Mouse (Mus musculus) midbrain, embryonic 10.5 days (tissue): ENCODE measurements around the gene Olfr103. TPM values are rescaled to one million over a fixed set of nuclear protein-coding genes. Genes with fewer than 3 reads are reported as not detected.

Source experiments
- DNase-seq: peaks from one replicate; pipeline ENCODE4 v3.0.0-alpha.2; 2017; ENCODE audit warnings: low spot score
- H3K27ac ChIP-seq: fragments of 300-500 bp; sonication (generic); replicated peaks from 2 replicates; pipeline ENCODE4 v1.5.1; 2016; ENCODE audit warnings: mild to moderate bottlenecking
- H3K27me3 ChIP-seq: fragments of 300-500 bp; sonication (generic); 2 replicates; pipeline ENCODE4 v1.6.1; 2016; ENCODE audit warnings: low read depth, mild to moderate bottlenecking; ENCODE audit not compliant: poor library complexity, severe bottlenecking
- H3K36me3 ChIP-seq: fragments of 300-500 bp; sonication (generic); 2 replicates; pipeline ENCODE4 v1.6.1; 2016; ENCODE audit warnings: mild to moderate bottlenecking, moderate library complexity
- H3K4me1 ChIP-seq: fragments of 300-500 bp; sonication (generic); 2 replicates; pipeline ENCODE4 v1.6.1; 2016
- H3K4me3 ChIP-seq: fragments of 300-500 bp; sonication (generic); 2 replicates; pipeline ENCODE4 v1.5.1; 2016; ENCODE audit warnings: mild to moderate bottlenecking, moderate library complexity
- H3K9me3 ChIP-seq: fragments of 300-500 bp; sonication (generic); replicated peaks from 2 replicates; pipeline ENCODE4 v1.6.1; 2016; ENCODE audit warnings: mild to moderate bottlenecking
- WGBS: fragments of 180-500 bp; shearing (Covaris S2); methylation state at CpG from one replicate; pipeline ENCODE4 v1.1.7; 2016; 5-methylcytosine and 5-hydroxymethylcytosine counted together
- polyA plus RNA-seq: library from polyadenylated mRNA; unstranded; fragments of >200 nt; fragmentation: Nextera tagmentation; extraction: Ambion mirVana; gene quantifications from 2 replicates; pipeline ENCODE4 v1.2.1, GENCODE M21; 2016

Gene Olfr103
- polyA plus RNA-seq = not detected in 2 replicates

DNA sequence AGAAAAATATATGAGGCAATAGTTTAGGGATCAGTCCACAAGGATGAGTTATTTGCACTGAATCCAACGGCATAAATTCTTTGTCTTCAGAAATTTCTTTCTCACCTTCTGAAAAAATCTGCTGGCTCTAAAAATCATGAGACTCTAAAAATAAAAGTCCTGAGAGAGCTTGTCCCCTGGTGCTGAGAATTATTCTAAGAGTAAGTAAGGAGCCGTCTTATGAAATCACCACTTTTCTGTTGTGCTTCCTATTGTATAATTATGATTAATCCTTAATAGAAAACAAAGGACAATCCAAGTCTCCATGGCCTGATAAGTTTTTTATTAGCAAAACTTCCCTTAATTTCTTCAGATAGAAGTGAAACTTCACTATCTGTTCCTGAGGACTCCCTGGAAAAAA is at the start of gene Olfr103:
Gene Olfr103 (minus strand): TSS at position 101 of the 400 bp plus-strand sequence.
- no peak for DNase-seq
- 93% methylated on average over 2 of the region's 2 CpGs for WGBS
- H3K36me3 ChIP-seq = no peaks in the 10 kb centered on the region
- no peak within 1 kb of the TSS for H3K4me3 ChIP-seq
- H3K27me3 ChIP-seq = no peaks in the 10 kb centered on the region
- H3K27ac ChIP-seq = no peak within 1 kb of the TSS
- no peaks in the 10 kb centered on the region for H3K9me3 ChIP-seq
- no peaks in the 10 kb centered on the region for H3K4me1 ChIP-seq

- H3K27me3 ChIP-seq = no peaks in the 10 kb centered on the region
- H3K4me1 ChIP-seq = no peaks in the 10 kb centered on the region
- DNase-seq = no peak
Measured at GRCm38 (mm10) chr17:37378733-37379132, 39.2 kb upstream of the Olfr103 start, which contains the start of gene Olfr105-ps. Gene Olfr105-ps (plus strand): TSS chr17:37379033.

GRCm38 (mm10) chr17:37359282-37359681 is 19.8 kb upstream of the Olfr103 start, which contains the start of gene Olfr104-ps:
Gene Olfr104-ps (plus strand): TSS chr17:37359582.
- DNase-seq = no peak
- no peak within 1 kb of the TSS for H3K4me3 ChIP-seq
- H3K27ac ChIP-seq = no peak within 1 kb of the TSS
- no peaks in the 10 kb centered on the region for H3K9me3 ChIP-seq
- H3K4me1 ChIP-seq = no peaks in the 10 kb centered on the region
- no peaks in the 10 kb centered on the region for H3K27me3 ChIP-seq
- no peaks in the 10 kb centered on the region for H3K36me3 ChIP-seq

More at GRCm38 (mm10) chr17:37378733-37379132, 39.2 kb upstream of the Olfr103 start, which contains the start of gene Olfr105-ps:
- Histone ChIP-seq H3K9me3 (no peaks in the 10 kb centered on the region), H3K27ac (no peak within 1 kb of the TSS), H3K4me3 (no peak within 1 kb of the TSS), H3K36me3 (no peaks in the 10 kb centered on the region)

- H3K27me3 ChIP-seq = no peaks in the 10 kb centered on the region
- peaks cover 5% of the 10 kb centered on the region; the same call in 1 of the 2 replicates for H3K9me3 ChIP-seq
- no peaks in the 10 kb centered on the region for H3K36me3 ChIP-seq
- H3K4me3 ChIP-seq = no peak within 1 kb of the TSS
- H3K27ac ChIP-seq = no peak within 1 kb of the TSS
- no peak for DNase-seq
- H3K4me1 ChIP-seq = no peaks in the 10 kb centered on the region
Measured at GRCm38 (mm10) chr17:37316954-37317353, 22.5 kb downstream of the Olfr103 start, which contains the start of gene Olfr102. Gene Olfr102 (minus strand): TSS chr17:37317054.

DNA sequence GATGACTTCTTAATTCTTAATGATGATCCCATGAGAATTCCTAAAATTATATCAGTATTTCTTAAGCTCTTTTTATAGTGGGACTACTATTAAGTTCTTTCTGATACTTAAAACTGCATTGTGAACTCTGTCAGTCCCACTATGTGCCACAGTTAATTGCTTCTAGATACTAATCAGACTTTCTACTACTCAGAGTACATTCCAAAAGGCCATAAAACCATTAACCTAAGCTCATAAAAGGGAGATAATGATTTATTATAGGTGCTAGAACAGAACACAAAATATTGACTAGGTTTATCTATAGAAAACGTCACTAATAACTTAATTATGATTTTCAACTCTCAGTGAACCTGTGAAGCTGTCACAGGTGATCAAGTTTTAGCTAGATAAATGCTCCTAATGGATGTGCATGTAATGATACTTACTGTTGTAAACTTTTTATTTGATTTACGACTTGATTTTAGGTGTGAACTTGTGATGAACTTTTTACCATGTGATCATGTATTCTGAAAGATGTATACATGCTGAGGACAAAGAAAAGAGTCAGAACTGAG is 29.3 kb downstream of the Olfr103 start:
- Histone ChIP-seq H3K4me3 (no peak overlapping the region), H3K36me3 (no peaks in the 10 kb centered on the region), H3K27me3 (no peaks in the 10 kb centered on the region), H3K27ac (no peak overlapping the region), H3K9me3 (no peaks in the 10 kb centered on the region), H3K4me1 (no peaks in the 10 kb centered on the region)
- 61% methylated on average over 2 of the region's 2 CpGs for WGBS
- no peak for DNase-seq

- H3K9me3 ChIP-seq = no peaks in the 10 kb centered on the region
- WGBS = 46% methylated on average over 4 of the region's 4 CpGs
- H3K36me3 ChIP-seq = no peaks in the 10 kb centered on the region
- DNase-seq = no peak
- no peaks in the 10 kb centered on the region for H3K4me1 ChIP-seq
- no peak overlapping the region for H3K27ac ChIP-seq
- no peaks in the 10 kb centered on the region for H3K27me3 ChIP-seq
- H3K4me3 ChIP-seq = no peak overlapping the region
Measured at GRCm38 (mm10) chr17:37308483-37308882, 31.0 kb downstream of the Olfr103 start.

GRCm38 (mm10) chr17:37304213-37304612 is 35.3 kb downstream of the Olfr103 start, which contains the start of gene Olfr101:
Gene Olfr101 (minus strand): TSS chr17:37304313.
- Histone ChIP-seq H3K4me3 (no peak within 1 kb of the TSS), H3K27ac (no peak within 1 kb of the TSS), H3K9me3 (no peaks in the 10 kb centered on the region), H3K27me3 (no peaks in the 10 kb centered on the region), H3K4me1 (no peaks in the 10 kb centered on the region), H3K36me3 (no peaks in the 10 kb centered on the region)
- no peak for DNase-seq
- 84% methylated on average over 4 of the region's 4 CpGs for WGBS

Other genes with a start within 250 kb of the Olfr103 start
- not detected in 2 replicates for gene Olfr91, start 241.4 kb downstream of the Olfr103 start, polyA plus RNA-seq
- gene Olfr92, start 219.6 kb downstream of the Olfr103 start, polyA plus RNA-seq = not detected in 2 replicates
- not detected in 2 replicates for gene Olfr93, start 178.2 kb downstream of the Olfr103 start, polyA plus RNA-seq
- not detected in 2 replicates for gene Ubd, start 145.8 kb downstream of the Olfr103 start, polyA plus RNA-seq
- not detected in 2 replicates for gene Olfr94, start 138.7 kb downstream of the Olfr103 start, polyA plus RNA-seq
- gene Olfr95, start 126.6 kb downstream of the Olfr103 start, polyA plus RNA-seq = not detected in 2 replicates
- gene Olfr96, start 119.6 kb downstream of the Olfr103 start, polyA plus RNA-seq = not detected in 2 replicates
- not detected in 2 replicates for gene Olfr97, start 102.4 kb downstream of the Olfr103 start, polyA plus RNA-seq
- gene Olfr98, start 75.9 kb downstream of the Olfr103 start, polyA plus RNA-seq = not detected in 2 replicates
- gene H2-M3, start 69.5 kb downstream of the Olfr103 start, polyA plus RNA-seq = 1.8 and 2.1 TPM in 2 replicates
- gene Olfr99, start 56.2 kb downstream of the Olfr103 start, polyA plus RNA-seq = not detected in 2 replicates
- not detected in 2 replicates for gene Olfr101, start 35.4 kb downstream of the Olfr103 start, polyA plus RNA-seq
- not detected in 2 replicates for gene Olfr102, start 22.6 kb downstream of the Olfr103 start, polyA plus RNA-seq
- not detected in 2 replicates for gene Olfr104-ps, start 19.9 kb upstream of the Olfr103 start, polyA plus RNA-seq
- gene Olfr105-ps, start 39.3 kb upstream of the Olfr103 start, polyA plus RNA-seq = not detected in 2 replicates
- not detected in 2 replicates for gene Olfr106-ps, start 50.7 kb upstream of the Olfr103 start, polyA plus RNA-seq
- not detected in 2 replicates for gene Olfr107, start 59.5 kb upstream of the Olfr103 start, polyA plus RNA-seq
- not detected in 2 replicates for gene Olfr108, start 105.8 kb upstream of the Olfr103 start, polyA plus RNA-seq
- gene Olfr109, start 119.2 kb upstream of the Olfr103 start, polyA plus RNA-seq = not detected in 2 replicates
- not detected in 2 replicates for gene H2-M2, start 143.9 kb upstream of the Olfr103 start, polyA plus RNA-seq
- gene Olfr110, start 152.8 kb upstream of the Olfr103 start, polyA plus RNA-seq = not detected in 2 replicates
- not detected in 2 replicates for gene Olfr111, start 168.3 kb upstream of the Olfr103 start, polyA plus RNA-seq
- not detected in 2 replicates for gene Olfr112, start 229.8 kb upstream of the Olfr103 start, polyA plus RNA-seq
- gene Olfr113, start 238.0 kb upstream of the Olfr103 start, polyA plus RNA-seq = not detected in 2 replicates